Mouse (Mus musculus) hindbrain, embryonic 14.5 days (tissue): ENCODE measurements at regions not wholly inside any gene's neighbourhood (a gene's known extent, or its start where the extent isn't known, plus 50 kb on each side); places are given as distances from the start of the nearest gene placed in this dataset.

Experiments
- ATAC-seq: fragments of 200-750 bp; cut with Nextera tagmentation; 2 replicates; pipeline ENCODE4 v1.8.0; 2017; ENCODE audit warnings: moderate number of reproducible peaks, mild to moderate bottlenecking, moderate TSS enrichment, moderate library complexity; ENCODE audit not compliant: low FRiP score
- DNase-seq: peaks from one replicate; pipeline ENCODE4 v3.0.0-alpha.2; 2015; ENCODE audit warnings: low spot score
- H3K27ac ChIP-seq: fragments of 300-500 bp; sonication (generic); 2 replicates; pipeline ENCODE4 v1.5.1; 2014; ENCODE audit warnings: mild to moderate bottlenecking, moderate library complexity
- H3K27me3 ChIP-seq: fragments of 300-500 bp; sonication (generic); 2 replicates; pipeline ENCODE4 v1.6.1; 2014; ENCODE audit warnings: mild to moderate bottlenecking, low read length, mixed read lengths; ENCODE audit not compliant: control insufficient read depth, insufficient read depth
- H3K36me3 ChIP-seq: fragments of 300-500 bp; sonication (generic); replicated peaks from 2 replicates; pipeline ENCODE4 v1.6.1; 2014; ENCODE audit not compliant: control insufficient read depth, insufficient read depth
- H3K4me1 ChIP-seq: fragments of 300-500 bp; sonication (generic); replicated peaks from 2 replicates; pipeline ENCODE4 v1.6.1; 2014; ENCODE audit warnings: antibody characterized with exemption, low read length, mixed read lengths; ENCODE audit not compliant: control insufficient read depth, insufficient read depth
- H3K4me2 ChIP-seq: fragments of 300-500 bp; sonication (generic); replicated peaks from 2 replicates; pipeline ENCODE4 v1.6.1; 2014; ENCODE audit warnings: mild to moderate bottlenecking, moderate library complexity
- H3K4me3 ChIP-seq: fragments of 300-500 bp; sonication (generic); replicated peaks from 2 replicates; pipeline ENCODE4 v1.5.1; 2014; ENCODE audit warnings: mild to moderate bottlenecking, low read length
- H3K9ac ChIP-seq: fragments of 300-500 bp; sonication (generic); 2 replicates; pipeline ENCODE4 v1.6.1; 2014
- H3K9me3 ChIP-seq: fragments of 300-500 bp; sonication (generic); 2 replicates; pipeline ENCODE4 v1.6.1; 2016; ENCODE audit warnings: low read length; ENCODE audit not compliant: control insufficient read depth
- WGBS: fragments of 180-500 bp; shearing (Covaris S2); extraction: QIAGEN DNeasy Blood & Tissue Kit; methylation state at CpG from one replicate; pipeline ENCODE4 v1.1.7; 2014; 5-methylcytosine and 5-hydroxymethylcytosine counted together

- no peak overlapping the region for H3K27ac ChIP-seq
- H3K4me2 ChIP-seq = no peak overlapping the region
- no peak; the same call in 1 of the 2 replicates for ATAC-seq
- H3K4me1 ChIP-seq = no peaks in the 10 kb centered on the region
- WGBS = 55% methylated on average over 2 of the region's 2 CpGs
- H3K36me3 ChIP-seq = no peaks in the 10 kb centered on the region
- no peaks in the 10 kb centered on the region for H3K27me3 ChIP-seq
- H3K9ac ChIP-seq = no peak overlapping the region
- H3K9me3 ChIP-seq = no peaks in the 10 kb centered on the region
- peak; percentile 26 for DNase-seq
- H3K4me3 ChIP-seq = no peak overlapping the region
Observed at GRCm38 (mm10) chr4:28456312-28456711, 356.6 kb upstream of the Epha7 start.
